Mouse (Mus musculus) stomach, embryonic 16.5 days (tissue): Measurements from ENCODE around the gene Btbd18. TPM values are rescaled to one million over a fixed set of nuclear protein-coding genes. Genes with fewer than 3 reads are reported as not detected.
A peak's percentile ranks its signal among the peaks of the same experiment; 100 is the strongest.
"Not testable (repeated sequence)": the region's sequence is repeated elsewhere in the genome, so short reads cannot be mapped to it uniquely, and the experiment has no call there.

ENCODE experiments used
- ATAC-seq: fragments of 200-750 bp; cut with Nextera tagmentation; 2 replicates; pipeline ENCODE4 v1.8.0; 2017; ENCODE audit warnings: moderate number of reproducible peaks, moderate TSS enrichment; ENCODE audit not compliant: insufficient read depth, low FRiP score
- H3K27ac ChIP-seq: fragments of 300-500 bp; sonication (generic); 2 replicates; pipeline ENCODE4 v1.5.1; 2014; ENCODE audit warnings: low read length
- H3K27me3 ChIP-seq: fragments of 300-500 bp; sonication (generic); 2 replicates; pipeline ENCODE4 v1.6.1; 2014; ENCODE audit warnings: low read length, control low read depth, mixed read lengths; ENCODE audit not compliant: control insufficient read depth, insufficient read depth
- H3K36me3 ChIP-seq: fragments of 300-500 bp; sonication (generic); 2 replicates; pipeline ENCODE4 v1.6.1; 2014; ENCODE audit warnings: low read length; ENCODE audit not compliant: control insufficient read depth, insufficient read depth
- H3K4me1 ChIP-seq: fragments of 300-500 bp; sonication (generic); 2 replicates; pipeline ENCODE4 v1.6.1; 2014; ENCODE audit warnings: low read length, control low read depth, mixed read lengths; ENCODE audit not compliant: control insufficient read depth, insufficient read depth
- H3K4me2 ChIP-seq: fragments of 300-500 bp; sonication (generic); 2 replicates; pipeline ENCODE4 v1.6.1; 2014; ENCODE audit warnings: low read depth, low read length, mixed read lengths
- H3K4me3 ChIP-seq: fragments of 300-500 bp; sonication (generic); replicated peaks from 2 replicates; pipeline ENCODE4 v1.5.1; 2014; ENCODE audit warnings: mild to moderate bottlenecking, low read length
- H3K9ac ChIP-seq: fragments of 300-500 bp; sonication (generic); 2 replicates; pipeline ENCODE4 v1.6.1; 2014; ENCODE audit warnings: low read length
- H3K9me3 ChIP-seq: fragments of 300-500 bp; sonication (generic); replicated peaks from 2 replicates; pipeline ENCODE4 v1.6.1; 2016; ENCODE audit warnings: low read length, control low read depth; ENCODE audit not compliant: control insufficient read depth
- WGBS: fragments of 180-500 bp; shearing (Covaris S2); extraction: QIAGEN DNeasy Blood & Tissue Kit; methylation state at CpG from one replicate; pipeline ENCODE4 v1.1.7; 2014; 5-methylcytosine and 5-hydroxymethylcytosine counted together
- polyA plus RNA-seq: library from polyadenylated mRNA; unstranded; fragments of >200 nt; fragmentation: Nextera tagmentation; extraction: Ambion mirVana; gene quantifications from 2 replicates; pipeline ENCODE4 v1.2.1, GENCODE M21; 2015

Btbd18 gene
- polyA plus RNA-seq, 1 experiment from 2014 or later = 0.26 TPM

GRCm38 (mm10) chr2:84653354-84653753 is 5.5 kb upstream of the Btbd18 start:
- ATAC-seq = no peak
- H3K4me1 ChIP-seq = peaks cover 4% of the 10 kb centered on the region
- H3K9ac ChIP-seq = no peak overlapping the region
- no peaks in the 10 kb centered on the region for H3K36me3 ChIP-seq
- H3K27me3 ChIP-seq = no peaks in the 10 kb centered on the region
- no peaks in the 10 kb centered on the region for H3K9me3 ChIP-seq
- H3K4me3 ChIP-seq = no peak overlapping the region
- no peak overlapping the region for H3K27ac ChIP-seq
- H3K4me2 ChIP-seq = no peak overlapping the region

GRCm38 (mm10) chr2:84655864-84656263 is 3.0 kb upstream of the Btbd18 start:
- H3K27me3 ChIP-seq = no peaks in the 10 kb centered on the region
- H3K36me3 ChIP-seq = no peaks in the 10 kb centered on the region
- no peak overlapping the region for H3K4me3 ChIP-seq
- no peak for ATAC-seq
- 70% methylated on average over 1 of the region's 1 CpGs for WGBS
- no peaks in the 10 kb centered on the region for H3K9me3 ChIP-seq
- H3K4me1 ChIP-seq = peaks cover 4% of the 10 kb centered on the region; the same call in 1 of the 2 replicates
- H3K4me2 ChIP-seq = no peak overlapping the region
- no peak overlapping the region for H3K27ac ChIP-seq
- no peak overlapping the region for H3K9ac ChIP-seq

GRCm38 (mm10) chr2:84660253-84660652 is 1.4 kb downstream of the Btbd18 start:
- no peak overlapping the region for H3K27ac ChIP-seq
- H3K4me1 ChIP-seq = no peaks in the 10 kb centered on the region
- no peaks in the 10 kb centered on the region for H3K36me3 ChIP-seq
- WGBS = 65% methylated on average over 3 of the region's 3 CpGs
- H3K9ac ChIP-seq = no peak overlapping the region
- no peaks in the 10 kb centered on the region for H3K9me3 ChIP-seq
- H3K27me3 ChIP-seq = no peaks in the 10 kb centered on the region
- no peak overlapping the region for H3K4me3 ChIP-seq
- H3K4me2 ChIP-seq = no peak overlapping the region
- no peak for ATAC-seq

- no peak overlapping the region for H3K27ac ChIP-seq
- H3K4me2 ChIP-seq = no peak overlapping the region
- no peaks in the 10 kb centered on the region for H3K36me3 ChIP-seq
- H3K9ac ChIP-seq = no peak overlapping the region
- H3K4me3 ChIP-seq = no peak overlapping the region
- no peak for ATAC-seq
- H3K9me3 ChIP-seq = no peaks in the 10 kb centered on the region
- 33% methylated on average over 2 of the region's 2 CpGs for WGBS
- no peaks in the 10 kb centered on the region for H3K27me3 ChIP-seq
- no peaks in the 10 kb centered on the region for H3K4me1 ChIP-seq
Measured at GRCm38 (mm10) chr2:84662866-84663265, 4.0 kb downstream of the Btbd18 start.

- Histone ChIP-seq H3K27me3 (no peaks in the 10 kb centered on the region), H3K9me3 (no peaks in the 10 kb centered on the region), H3K36me3 (no peaks in the 10 kb centered on the region), H3K4me2 (no peak overlapping the region), H3K9ac (no peak overlapping the region), H3K27ac (peak overlapping the region; percentile 35; the same call in 1 of the 2 replicates), H3K4me3 (no peak overlapping the region), H3K4me1 (peaks cover 11% of the 10 kb centered on the region; the same call in 1 of the 2 replicates)
- 46% methylated on average over 12 of the region's 12 CpGs for WGBS
- ATAC-seq = no peak
Measured at GRCm38 (mm10) chr2:84666081-84666480, 7.2 kb downstream of the Btbd18 start.

GRCm38 (mm10) chr2:84669828-84670568 is 11.1 kb downstream of the Btbd18 start:
- Histone ChIP-seq H3K9ac (peak overlapping the region; percentile 94), H3K9me3 (no peaks in the 10 kb centered on the region), H3K36me3 (no peaks in the 10 kb centered on the region), H3K4me1 (peaks cover 12% of the 10 kb centered on the region; the same call in 1 of the 2 replicates), H3K27me3 (no peaks in the 10 kb centered on the region), H3K4me3 (peak overlapping the region; percentile 87), H3K4me2 (peak overlapping the region; percentile 78), H3K27ac (peak overlapping the region; percentile 91)
- peak; percentile 64 for ATAC-seq
- WGBS = 2% methylated on average over 39 of the region's 39 CpGs

GRCm38 (mm10) chr2:84670569-84670933 is 11.7 kb downstream of the Btbd18 start, which contains the start of gene Selenoh:
Selenoh (minus strand) TSS chr2:84670770.
- no peaks in the 10 kb centered on the region for H3K9me3 ChIP-seq
- peak within 1 kb of the TSS; percentile 87 for H3K4me3 ChIP-seq
- no peaks in the 10 kb centered on the region for H3K27me3 ChIP-seq
- H3K27ac ChIP-seq = peak within 1 kb of the TSS; percentile 91
- peak; percentile 94 for ATAC-seq
- peak within 1 kb of the TSS; percentile 78 for H3K4me2 ChIP-seq
- peak within 1 kb of the TSS; percentile 94 for H3K9ac ChIP-seq
- under 1% methylated on average over 20 of the region's 20 CpGs for WGBS
- peaks cover 12% of the 10 kb centered on the region; the same call in 1 of the 2 replicates for H3K4me1 ChIP-seq
- H3K36me3 ChIP-seq = peaks cover 4% of the 10 kb centered on the region; the same call in 1 of the 2 replicates

GRCm38 (mm10) chr2:84671535-84671934 is 12.7 kb downstream of the Btbd18 start:
- not testable (repeated sequence) for H3K9me3 ChIP-seq, H3K27me3 ChIP-seq, H3K9ac ChIP-seq, H3K27ac ChIP-seq, H3K36me3 ChIP-seq, ATAC-seq, H3K4me2 ChIP-seq, H3K4me3 ChIP-seq
- H3K4me1 ChIP-seq = peaks cover 16% of the 10 kb centered on the region
- WGBS = 61% methylated on average over 4 of the region's 5 CpGs

- Histone ChIP-seq H3K4me1 (peaks cover 14% of the 10 kb centered on the region), H3K27me3 (no peaks in the 10 kb centered on the region), H3K36me3 (peaks cover 6% of the 10 kb centered on the region; the same call in 1 of the 2 replicates), H3K9ac (peak overlapping the region; percentile 76), H3K9me3 (no peaks in the 10 kb centered on the region), H3K27ac (peak overlapping the region; percentile 55; the same call in 1 of the 2 replicates), H3K4me3 (peak overlapping the region; percentile 100), H3K4me2 (peak overlapping the region; percentile 61)
- 8% methylated on average over 22 of the region's 22 CpGs for WGBS
- ATAC-seq = peak; percentile 33; the same call in 1 of the 2 replicates
Measured at GRCm38 (mm10) chr2:84677270-84677967, 18.5 kb downstream of the Btbd18 start.
